In the genomic region with DNA sequence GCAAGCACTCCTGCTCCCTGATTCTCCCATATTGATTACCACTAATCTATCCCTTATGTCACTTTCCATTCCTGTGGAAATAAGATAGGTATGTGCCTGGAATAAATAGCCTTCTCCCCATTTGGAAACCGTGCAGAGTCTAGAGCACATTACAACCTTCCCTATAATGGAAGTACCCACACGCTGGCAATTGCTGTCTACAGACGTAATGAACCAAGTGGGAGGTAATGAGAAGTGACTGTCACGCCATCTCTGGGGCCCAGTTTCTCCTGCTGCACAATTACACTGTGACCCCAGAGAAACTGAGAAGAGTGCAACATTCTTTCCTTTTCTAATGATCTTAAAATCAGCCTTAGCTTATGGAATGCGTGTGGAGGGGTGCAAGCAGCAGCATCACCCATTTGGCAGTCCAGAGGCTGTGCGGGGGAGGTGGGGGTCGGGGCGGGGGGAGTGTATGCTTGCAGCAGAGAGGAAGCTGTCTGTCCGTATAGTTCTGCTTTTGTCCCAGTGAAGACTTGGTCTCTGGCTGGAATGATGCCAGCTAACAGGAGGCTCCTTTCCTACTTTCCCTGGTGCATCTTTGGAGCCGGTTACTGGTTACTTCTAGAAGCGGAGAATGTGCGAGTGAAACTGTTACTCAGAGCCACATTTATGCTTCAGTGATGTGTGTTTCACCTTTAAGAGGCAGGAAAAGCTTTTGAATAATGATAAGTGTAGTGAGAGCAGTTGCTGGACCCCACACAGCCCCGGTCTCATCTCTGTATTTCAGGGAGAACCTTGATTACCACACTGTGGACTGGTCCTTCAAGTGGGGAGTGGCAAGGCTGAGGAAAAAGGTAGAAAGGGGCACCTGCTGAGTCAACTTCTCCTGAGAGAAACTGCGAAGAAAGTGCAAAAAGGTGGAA, we compare ENCODE assay signal across 8 mouse cellular contexts.
DNase-seq lines count a peak whose midpoint lies in the region; ATAC-seq and TF ChIP-seq lines count a peak whose summit lies in the region.

No protein-coding gene starts in this region.

- 53% methylated on average over 14 of the region's 14 CpGs for WGBS in heart, embryonic 10.5 days
- WGBS in forebrain, postnatal 0 days = 11% methylated on average over 14 of the region's 14 CpGs
- 48% methylated on average over 14 of the region's 14 CpGs for WGBS in midbrain, embryonic 10.5 days

- H3K27me3 ChIP-seq in heart, embryonic 10.5 days (ENCODE audit: insufficient read depth, poor library complexity, severe bottlenecking) = no peaks in the 10 kb centered on the region
- H3K27me3 ChIP-seq in forebrain, postnatal 0 days (ENCODE audit: insufficient read depth, low read length) = no peaks in the 10 kb centered on the region
- no peaks in the 10 kb centered on the region for H3K27me3 ChIP-seq in midbrain, embryonic 10.5 days (ENCODE audit: low read depth, poor library complexity, severe bottlenecking)

- no peak for ATAC-seq in forebrain, postnatal 0 days

- H3K4me2 ChIP-seq in forebrain, postnatal 0 days (ENCODE audit: low read depth) = peak overlapping the region; percentile 27

- H3K27ac ChIP-seq in heart, embryonic 10.5 days = peak overlapping the region; percentile 36
- no peak overlapping the region for H3K27ac ChIP-seq in forebrain, postnatal 0 days (ENCODE audit: low read depth, low read length)
- H3K27ac ChIP-seq in midbrain, embryonic 10.5 days (replicated peaks) = peak overlapping the region; percentile 59; the same call in 1 of the 2 replicates

- H3K4me3 ChIP-seq in heart, embryonic 10.5 days = no peak overlapping the region
- H3K4me3 ChIP-seq in forebrain, postnatal 0 days (ENCODE audit: low read depth, low read length) = no peak overlapping the region
- no peak overlapping the region for H3K4me3 ChIP-seq in midbrain, embryonic 10.5 days

- H3K36me3 ChIP-seq in heart, embryonic 10.5 days = no peaks in the 10 kb centered on the region
- no peaks in the 10 kb centered on the region for H3K36me3 ChIP-seq in forebrain, postnatal 0 days (ENCODE audit: insufficient read depth)
- H3K36me3 ChIP-seq in midbrain, embryonic 10.5 days = no peaks in the 10 kb centered on the region

- peaks cover 30% of the 10 kb centered on the region for H3K4me1 ChIP-seq in heart, embryonic 10.5 days
- H3K4me1 ChIP-seq in forebrain, postnatal 0 days (ENCODE audit: insufficient read depth) = 0 out of 2 replicates have a peak, but pooled peaks cover 4% of the 10 kb centered on the region
- H3K4me1 ChIP-seq in midbrain, embryonic 10.5 days = peaks cover 20% of the 10 kb centered on the region

- intact Hi-C loops in heart, postnatal 10 days (cut with DNase I) = no loop called here

- no peak overlapping the region for H3K9ac ChIP-seq in forebrain, postnatal 0 days

- no peaks in the 10 kb centered on the region for H3K9me3 ChIP-seq in heart, embryonic 10.5 days
- no peaks in the 10 kb centered on the region for H3K9me3 ChIP-seq in forebrain, postnatal 0 days (ENCODE audit: low read length)
- H3K9me3 ChIP-seq in midbrain, embryonic 10.5 days (replicated peaks) = no peaks in the 10 kb centered on the region

- no peak for TF ChIP-seq CTCF in forebrain, postnatal 0 days (IDR thresholded peaks at IDR 0.05; ENCODE audit: low read depth)

- no peak for DNase-seq in heart, embryonic 10.5 days (ENCODE audit: low spot score)
- no peak for DNase-seq in heart, postnatal 10 days
- DNase-seq in MEL-GATA-1-ER (ENCODE audit: extremely low read depth, low read depth) = peak; percentile 62
- peak; percentile 44 for DNase-seq in forebrain, postnatal 0 days
- no peak for DNase-seq in midbrain, embryonic 10.5 days (ENCODE audit: low spot score)
- no peak for DNase-seq in thymus, adult 18-20 months
- no peak for DNase-seq in right cerebral cortex, postnatal 36 days (ENCODE audit: low spot score in 2 of 2)
- no peak for DNase-seq in layer of hippocampus, postnatal 14 days (ENCODE audit: low spot score in 2 of 2)

Comparison
In these comparisons a context has a peak if more than half of its experiments do, and no peak if none do; other contexts are left out.
1. DNase-seq: peak in MEL-GATA-1-ER (single experiment) and forebrain, postnatal 0 days (single experiment); none in heart, embryonic 10.5 days (single experiment), heart, postnatal 10 days (0 of 2), midbrain, embryonic 10.5 days (single experiment), thymus, adult 18-20 months (0 of 2), right cerebral cortex, postnatal 36 days (0 of 2) and layer of hippocampus, postnatal 14 days (0 of 2).